ENCODE assay signal across 19 mouse cellular contexts in genomic region chr14:63062184-63062583, GRCm38 (mm10). TPM values are rescaled to one million over a fixed set of nuclear protein-coding genes. Genes with fewer than 3 reads are reported as not detected.
A peak's percentile ranks its signal among the peaks of the same experiment; 100 is the strongest.
DNase-seq lines count a peak whose midpoint lies in the region; ATAC-seq lines count a peak whose summit lies in the region.
"Had no signal": no experiment of that assay in that cellular context is flagged by ENCODE, and none has a peak within 500 bp of the region (broad histone marks: within the 10 kb centered on the region; RNA-seq: fewer than 3 reads in every experiment).

No protein-coding gene starts in this region.

- peak overlapping the region; percentile 28; the same call in 1 of the 2 replicates for H3K4me2 ChIP-seq in liver, embryonic 11.5 days
- H3K4me2 ChIP-seq: neural tube, embryonic 15.5 days had no signal

- 24% methylated on average over 2 of the region's 2 CpGs for WGBS in liver, embryonic 11.5 days

- peak; percentile 91 for ATAC-seq in liver, embryonic 11.5 days (replicated peaks; ENCODE audit: low FRiP score)
- ATAC-seq: forebrain, embryonic 16.5 days; lung, postnatal 0 days had no signal

- no peaks in the 10 kb centered on the region for H3K27me3 ChIP-seq in liver, embryonic 11.5 days (replicated peaks; ENCODE audit: control insufficient read depth, insufficient read depth, low read length)

- H3K36me3 ChIP-seq in liver, embryonic 11.5 days (ENCODE audit: control insufficient read depth, insufficient read depth, low read length) = no peaks in the 10 kb centered on the region
- H3K36me3 ChIP-seq: midbrain, embryonic 10.5 days; neural tube, embryonic 15.5 days had no signal

- peak overlapping the region; percentile 71 for H3K27ac ChIP-seq in liver, embryonic 11.5 days (ENCODE audit: low read depth, low read length)
- H3K27ac ChIP-seq: gastrocnemius, adult 2 months; neural tube, embryonic 15.5 days had no signal

- H3K9me3 ChIP-seq in liver, embryonic 11.5 days (ENCODE audit: control insufficient read depth, low read length) = no peaks in the 10 kb centered on the region
- H3K9me3 ChIP-seq: midbrain, embryonic 10.5 days; neural tube, embryonic 15.5 days had no signal

- peaks cover 23% of the 10 kb centered on the region for H3K4me1 ChIP-seq in liver, embryonic 11.5 days (replicated peaks; ENCODE audit: control insufficient read depth, insufficient read depth, low read length)
- H3K4me1 ChIP-seq: midbrain, embryonic 10.5 days had no signal

- peak; percentile 93 for DNase-seq in heart, adult 11 months
- no peak for DNase-seq in heart, adult 9 months (ENCODE audit: low spot score in 2 of 2)
- DNase-seq in spleen, adult 12 weeks (ENCODE audit: low spot score) = peak; percentile 21
- no peak for DNase-seq in spleen, postnatal 14 days (ENCODE audit: low spot score in 2 of 2)
- DNase-seq in liver, embryonic 11.5 days (ENCODE audit: low spot score) = peak; percentile 56
- peak; percentile 53 for DNase-seq in yolk sac, embryonic 10.5 days (ENCODE audit: low spot score)
- DNase-seq in urinary bladder, adult 2 months (ENCODE audit: low spot score) = no peak
- no peak for DNase-seq in lung, postnatal 4 days
- DNase-seq: cerebellum, adult 18-20 months; gastrocnemius, adult 2 months; thymus, postnatal 25 days had no signal

- H3K9ac ChIP-seq in liver, embryonic 11.5 days (ENCODE audit: low read depth, low read length) = peak overlapping the region; percentile 36; the same call in 1 of the 2 replicates
- H3K9ac ChIP-seq: neural tube, embryonic 15.5 days had no signal

- no peak overlapping the region for H3K4me3 ChIP-seq in liver, embryonic 11.5 days (ENCODE audit: low read depth, low read length)
- H3K4me3 ChIP-seq: gastrocnemius, adult 2 months; midbrain, embryonic 10.5 days; neural tube, embryonic 15.5 days had no signal

RNA-seq across cellular contexts. Expression of gene Defb30, which starts 12.4 kb away (rescaled TPM):
- not detected in 2 replicates for polyA plus RNA-seq in liver, embryonic 11.5 days (2014; fragmentation: Nextera tagmentation; extraction: Ambion mirVana)
- not detected in 2 replicates for polyA plus RNA-seq in urinary bladder, adult 2 months (2012; rRNA removed)
- polyA plus RNA-seq: forebrain, embryonic 16.5 days; kidney, embryonic 16.5 days; limb, embryonic 11.5 days; lung, postnatal 0 days; midbrain, embryonic 10.5 days; neural tube, embryonic 15.5 days; small intestine, adult 2 months; stomach, embryonic 16.5 days had no signal

RNA-seq across cellular contexts. Expression of gene Defb42, which starts 15.4 kb away (rescaled TPM):
- polyA plus RNA-seq in liver, embryonic 11.5 days (2014; fragmentation: Nextera tagmentation; extraction: Ambion mirVana) = 0.48 and 0.67 TPM in 2 replicates
- polyA plus RNA-seq in urinary bladder, adult 2 months (2012; rRNA removed) = 0.16 and 0.17 TPM in 2 replicates
- polyA plus RNA-seq: limb, embryonic 11.5 days; lung, postnatal 0 days; midbrain, embryonic 10.5 days; small intestine, adult 2 months had no signal

RNA-seq across cellular contexts. Expression of gene Defb43, which starts 50.6 kb away (rescaled TPM):
- polyA plus RNA-seq in liver, embryonic 11.5 days (2014; fragmentation: Nextera tagmentation; extraction: Ambion mirVana) = not detected in 2 replicates
- not detected in 2 replicates for polyA plus RNA-seq in urinary bladder, adult 2 months (2012; rRNA removed)
- polyA plus RNA-seq: forebrain, embryonic 16.5 days; kidney, embryonic 16.5 days; limb, embryonic 11.5 days; lung, postnatal 0 days; midbrain, embryonic 10.5 days; neural tube, embryonic 15.5 days; small intestine, adult 2 months; stomach, embryonic 16.5 days had no signal

Comparison
In these comparisons a context has a peak if more than half of its experiments do, and no peak if none do; other contexts are left out.
1. DNase-seq: peak in heart, adult 11 months (single experiment), spleen, adult 12 weeks (single experiment), liver, embryonic 11.5 days (single experiment) and yolk sac, embryonic 10.5 days (single experiment); none in heart, adult 9 months (0 of 2), spleen, postnatal 14 days (0 of 2), urinary bladder, adult 2 months (single experiment) and lung, postnatal 4 days (0 of 2).